Mouse (Mus musculus) activated CD4-positive, CD25-positive, alpha-beta regulatory T cell (primary cell): ENCODE results near the gene Nbeal1. TPM values are rescaled to one million over a fixed set of nuclear protein-coding genes. Genes with fewer than 3 reads are reported as not detected.

Source experiments
- polyA plus RNA-seq, 2 experiments: library from polyadenylated mRNA; unstranded; fragments of 100-300 nt; shearing (Covaris generic); gene quantifications; one replicate each; pipeline ENCODE4 v1.2.1; 2017

Nbeal1 gene
- 1 to 10 TPM; 6.0 to 9.1 TPM for polyA plus RNA-seq

DNA sequence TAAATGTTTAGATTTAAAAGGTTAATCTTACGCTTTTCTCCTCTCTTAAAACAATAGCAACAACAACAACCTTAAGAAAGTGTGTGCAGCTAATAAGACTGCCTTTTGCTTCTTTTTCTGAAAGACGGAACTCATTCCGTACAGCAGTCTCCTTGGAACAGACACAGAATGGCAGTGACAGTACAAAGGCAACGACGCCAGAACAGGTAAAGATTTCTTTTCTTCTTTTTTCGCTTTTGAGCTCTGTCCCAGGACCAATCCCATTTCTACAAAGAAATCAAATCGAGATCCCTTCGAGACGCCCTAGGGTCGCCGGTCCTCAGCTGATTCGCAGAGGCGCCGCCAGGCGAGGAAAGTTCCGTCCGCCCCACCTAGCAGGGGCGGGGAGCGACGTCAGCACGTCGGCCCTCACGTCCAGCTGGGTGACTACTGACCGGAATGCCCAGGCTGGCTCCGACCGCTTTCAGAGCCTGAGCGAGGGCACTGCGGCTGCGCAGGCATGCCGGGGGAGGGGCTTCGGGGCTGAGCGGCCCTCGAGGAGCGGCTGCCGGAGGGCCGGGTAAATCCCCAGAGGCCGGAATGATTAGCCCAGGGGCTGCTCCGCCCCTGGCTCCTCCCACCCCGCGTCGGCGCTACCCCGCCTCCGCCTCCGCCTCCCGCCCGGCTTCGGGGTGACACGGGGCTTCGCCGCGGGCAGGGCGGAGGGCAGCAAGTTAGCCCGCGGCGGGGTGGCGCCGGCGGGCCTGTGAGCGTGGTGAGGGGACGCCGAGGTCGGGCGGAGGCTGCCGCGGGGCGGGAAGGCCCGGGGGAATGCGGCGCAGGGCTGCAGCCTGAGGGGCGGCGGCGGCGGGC is at the start of gene Nbeal1:
TSS of gene Nbeal1 (plus strand) at position 668 of the 852 bp plus-strand sequence.

GRCm38 (mm10) chr1:60342808-60343629 is 162.6 kb downstream of the Nbeal1 start, which contains the start of gene Cyp20a1:
TSS of gene Cyp20a1 (plus strand) at chr1:60343323.

Other genes starting within 250 kb of the Nbeal1 start
- gene Ica1l, start 137.4 kb upstream of the Nbeal1 start, polyA plus RNA-seq: 1 to 10 TPM in 1 of 2 experiments, under 1 TPM in 1; 0.54 to 6.6 TPM
- 1 to 10 TPM; 2.9 to 6.5 TPM for gene Carf, start 82.4 kb upstream of the Nbeal1 start, polyA plus RNA-seq
- gene Wdr12, start 82.0 kb upstream of the Nbeal1 start, polyA plus RNA-seq: 10 to 100 TPM; 29.4 to 53.4 TPM
- gene Cyp20a1, start 162.7 kb downstream of the Nbeal1 start, polyA plus RNA-seq: 10 to 100 TPM; 11.1 to 23.8 TPM
- 10 to 100 TPM in 1 of 2 experiments, 1 to 10 TPM in 1; 8.4 to 15.4 TPM for gene Abi2, start 229.0 kb downstream of the Nbeal1 start, polyA plus RNA-seq